Mouse (Mus musculus) hindbrain, embryonic 14.5 days (tissue): ENCODE measurements around the gene Lrrtm4. TPM values are rescaled to one million over a fixed set of nuclear protein-coding genes. Genes with fewer than 3 reads are reported as not detected.

Experiments
- ATAC-seq: fragments of 200-750 bp; cut with Nextera tagmentation; 2 replicates; pipeline ENCODE4 v1.8.0; 2017; ENCODE audit warnings: moderate number of reproducible peaks, mild to moderate bottlenecking, moderate TSS enrichment, moderate library complexity; ENCODE audit not compliant: low FRiP score
- DNase-seq: peaks from one replicate; pipeline ENCODE4 v3.0.0-alpha.2; 2015; ENCODE audit warnings: low spot score
- H3K27ac ChIP-seq: fragments of 300-500 bp; sonication (generic); 2 replicates; pipeline ENCODE4 v1.5.1; 2014; ENCODE audit warnings: mild to moderate bottlenecking, moderate library complexity
- H3K27me3 ChIP-seq: fragments of 300-500 bp; sonication (generic); 2 replicates; pipeline ENCODE4 v1.6.1; 2014; ENCODE audit warnings: mild to moderate bottlenecking, low read length, mixed read lengths; ENCODE audit not compliant: control insufficient read depth, insufficient read depth
- H3K36me3 ChIP-seq: fragments of 300-500 bp; sonication (generic); replicated peaks from 2 replicates; pipeline ENCODE4 v1.6.1; 2014; ENCODE audit not compliant: control insufficient read depth, insufficient read depth
- H3K4me1 ChIP-seq: fragments of 300-500 bp; sonication (generic); replicated peaks from 2 replicates; pipeline ENCODE4 v1.6.1; 2014; ENCODE audit warnings: antibody characterized with exemption, low read length, mixed read lengths; ENCODE audit not compliant: control insufficient read depth, insufficient read depth
- H3K4me2 ChIP-seq: fragments of 300-500 bp; sonication (generic); replicated peaks from 2 replicates; pipeline ENCODE4 v1.6.1; 2014; ENCODE audit warnings: mild to moderate bottlenecking, moderate library complexity
- H3K4me3 ChIP-seq: fragments of 300-500 bp; sonication (generic); replicated peaks from 2 replicates; pipeline ENCODE4 v1.5.1; 2014; ENCODE audit warnings: mild to moderate bottlenecking, low read length
- H3K9ac ChIP-seq: fragments of 300-500 bp; sonication (generic); 2 replicates; pipeline ENCODE4 v1.6.1; 2014
- H3K9me3 ChIP-seq: fragments of 300-500 bp; sonication (generic); 2 replicates; pipeline ENCODE4 v1.6.1; 2016; ENCODE audit warnings: low read length; ENCODE audit not compliant: control insufficient read depth
- WGBS: fragments of 180-500 bp; shearing (Covaris S2); extraction: QIAGEN DNeasy Blood & Tissue Kit; methylation state at CpG from one replicate; pipeline ENCODE4 v1.1.7; 2014; 5-methylcytosine and 5-hydroxymethylcytosine counted together
- polyA plus RNA-seq: library from polyadenylated mRNA; unstranded; fragments of >200 nt; fragmentation: Nextera tagmentation; extraction: Ambion mirVana; gene quantifications from 2 replicates; pipeline ENCODE4 v1.2.1, GENCODE M21; 2014

Gene Lrrtm4
- polyA plus RNA-seq, result 16.8 and 20.2 TPM in 2 replicates

DNA sequence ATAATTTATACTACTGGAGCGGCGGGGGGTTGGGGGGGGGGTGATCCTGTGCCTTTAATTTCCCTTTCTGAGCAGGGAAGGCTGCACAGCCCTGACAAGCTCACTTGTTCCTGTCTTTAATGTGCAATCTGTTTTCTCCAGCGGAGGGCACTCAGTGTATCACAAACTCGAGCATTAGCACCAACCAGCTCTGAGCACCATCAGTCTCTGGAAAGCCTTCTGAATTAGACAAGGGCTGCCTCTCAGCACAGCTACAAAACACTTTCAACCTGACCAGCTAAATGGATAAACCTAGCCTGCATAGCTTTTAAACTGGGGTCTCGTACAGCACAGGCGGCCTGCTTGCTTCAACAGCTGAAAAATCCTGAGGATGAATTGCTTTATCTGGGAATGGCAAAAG is at the start of gene Lrrtm4:
Lrrtm4 (plus strand) TSS at position 113 of the 400 bp plus-strand sequence.
- H3K4me2 ChIP-seq, result peak within 1 kb of the TSS; percentile 71
- 0 out of 2 replicates have a peak, but pooled peaks cover 4% of the 10 kb centered on the region for H3K9me3 ChIP-seq
- DNase-seq (peak; percentile 74), ATAC-seq (peak; percentile 88)
- H3K27me3 ChIP-seq, result no peaks in the 10 kb centered on the region
- 4% methylated on average over 6 of the region's 6 CpGs for WGBS
- peak within 1 kb of the TSS; percentile 44 for H3K4me3 ChIP-seq
- no peaks in the 10 kb centered on the region for H3K4me1 ChIP-seq
- peak within 1 kb of the TSS; percentile 82 for H3K27ac ChIP-seq
- H3K9ac ChIP-seq, result peak within 1 kb of the TSS; percentile 63
- H3K36me3 ChIP-seq, result no peaks in the 10 kb centered on the region

- peak; percentile 50 for DNase-seq
- under 1% methylated on average over 14 of the region's 14 CpGs for WGBS
- ATAC-seq, result peak; percentile 49; the same call in 1 of the 2 replicates
- H3K36me3 ChIP-seq, result no peaks in the 10 kb centered on the region
- no peaks in the 10 kb centered on the region for H3K4me1 ChIP-seq
- H3K4me3 ChIP-seq, result peak overlapping the region; percentile 44
- peak overlapping the region; percentile 63 for H3K9ac ChIP-seq
- H3K4me2 ChIP-seq, result peak overlapping the region; percentile 71
- H3K27me3 ChIP-seq, result no peaks in the 10 kb centered on the region
- H3K9me3 ChIP-seq, result 0 out of 2 replicates have a peak, but pooled peaks cover 4% of the 10 kb centered on the region
- peak overlapping the region; percentile 82 for H3K27ac ChIP-seq
Observed at GRCm38 (mm10) chr6:80019189-80019860, 648 bp downstream of the Lrrtm4 start.

- ATAC-seq (0 out of 2 replicates have a peak, but pooled peaks have one; percentile 50), DNase-seq (peak; percentile 48)
- Histone ChIP-seq H3K4me2 (peak overlapping the region; percentile 71), H3K9ac (peak overlapping the region; percentile 63), H3K4me3 (peak overlapping the region; percentile 44), H3K27me3 (no peaks in the 10 kb centered on the region), H3K27ac (peak overlapping the region; percentile 82), H3K36me3 (no peaks in the 10 kb centered on the region), H3K9me3 (0 out of 2 replicates have a peak, but pooled peaks cover 4% of the 10 kb centered on the region), H3K4me1 (no peaks in the 10 kb centered on the region)
- WGBS, result 3% methylated on average over 10 of the region's 10 CpGs
Observed at GRCm38 (mm10) chr6:80019861-80020230, 1.2 kb downstream of the Lrrtm4 start.

DNA sequence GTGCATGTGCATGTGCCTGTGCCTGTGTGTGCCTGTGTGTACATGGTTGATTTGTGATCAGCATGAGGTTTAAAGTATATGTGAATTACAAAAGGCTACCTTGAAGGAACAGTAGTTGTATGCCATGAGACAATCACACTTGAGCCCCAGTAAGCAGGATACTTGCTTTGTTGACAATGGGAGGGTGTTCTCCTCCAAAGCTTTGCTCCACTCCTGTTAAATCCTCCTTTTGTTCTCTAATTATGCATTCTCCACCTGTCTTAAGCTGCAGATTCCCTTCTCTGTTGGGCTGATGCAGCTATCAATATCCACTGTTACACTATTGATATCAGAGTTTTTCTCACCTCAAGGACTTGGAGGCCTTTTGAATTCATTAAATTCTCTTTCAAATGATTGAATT is 38.2 kb downstream of the Lrrtm4 start:
- H3K4me3 ChIP-seq, result no peak overlapping the region
- no peaks in the 10 kb centered on the region for H3K9me3 ChIP-seq
- no peak overlapping the region for H3K9ac ChIP-seq
- H3K27me3 ChIP-seq, result no peaks in the 10 kb centered on the region
- H3K4me2 ChIP-seq, result no peak overlapping the region
- ATAC-seq (no peak), DNase-seq (no peak)
- no peaks in the 10 kb centered on the region for H3K4me1 ChIP-seq
- H3K36me3 ChIP-seq, result no peaks in the 10 kb centered on the region
- H3K27ac ChIP-seq, result no peak overlapping the region

- H3K36me3 ChIP-seq, result no peaks in the 10 kb centered on the region
- ATAC-seq (no peak), DNase-seq (no peak)
- no peaks in the 10 kb centered on the region for H3K9me3 ChIP-seq
- H3K4me1 ChIP-seq, result no peaks in the 10 kb centered on the region
- no peaks in the 10 kb centered on the region for H3K27me3 ChIP-seq
- H3K9ac ChIP-seq, result no peak overlapping the region
- no peak overlapping the region for H3K4me3 ChIP-seq
- no peak overlapping the region for H3K4me2 ChIP-seq
- H3K27ac ChIP-seq, result no peak overlapping the region
- 93% methylated on average over 2 of the region's 2 CpGs for WGBS
Observed at GRCm38 (mm10) chr6:80078001-80078400, 59.3 kb downstream of the Lrrtm4 start.

DNA sequence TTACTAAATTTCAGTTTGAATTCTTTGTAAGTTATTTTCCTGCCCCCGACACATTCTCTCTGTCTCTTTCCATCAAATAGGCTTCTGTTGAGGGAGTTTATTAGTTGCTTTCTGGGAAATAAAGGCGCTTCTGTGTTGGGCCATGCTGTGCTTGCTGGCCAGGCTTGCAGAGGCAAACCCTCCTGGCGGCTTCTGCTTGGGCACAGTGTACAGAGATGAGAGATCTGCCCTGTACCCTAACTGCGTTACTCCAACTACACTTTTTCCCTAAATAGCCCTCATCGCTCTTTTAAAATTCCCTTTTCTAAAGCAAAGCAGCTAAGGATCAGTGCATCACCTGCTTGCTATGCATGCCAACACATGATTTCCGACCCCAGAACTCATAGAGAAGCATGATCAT is 60.6 kb downstream of the Lrrtm4 start:
- H3K36me3 ChIP-seq, result no peaks in the 10 kb centered on the region
- no peaks in the 10 kb centered on the region for H3K27me3 ChIP-seq
- no peak overlapping the region for H3K9ac ChIP-seq
- no peak overlapping the region for H3K4me2 ChIP-seq
- WGBS, result 77% methylated on average over 6 of the region's 6 CpGs
- no peak overlapping the region for H3K27ac ChIP-seq
- DNase-seq (no peak), ATAC-seq (no peak)
- no peaks in the 10 kb centered on the region for H3K4me1 ChIP-seq
- no peaks in the 10 kb centered on the region for H3K9me3 ChIP-seq
- no peak overlapping the region for H3K4me3 ChIP-seq

DNA sequence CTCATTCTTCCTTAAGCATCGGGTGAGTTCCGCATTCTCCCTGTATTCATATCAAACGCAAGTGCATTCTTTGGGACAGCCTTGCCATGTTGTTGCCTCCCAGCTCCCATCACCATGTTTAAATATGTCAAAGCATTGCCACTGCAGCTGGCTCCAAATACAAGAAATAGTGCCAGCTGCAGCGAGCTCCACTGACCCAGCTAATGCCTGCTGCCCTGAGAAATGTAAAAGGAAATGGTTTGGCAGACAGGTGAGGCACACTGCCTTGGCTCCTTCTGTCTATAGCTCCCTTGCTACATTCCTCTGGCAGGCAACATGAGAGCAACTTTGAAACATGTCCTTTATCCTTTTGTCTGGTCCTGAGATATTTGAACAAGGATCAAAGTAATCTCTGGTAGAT is 76.2 kb downstream of the Lrrtm4 start:
- Histone ChIP-seq H3K9ac (no peak overlapping the region), H3K27me3 (no peaks in the 10 kb centered on the region), H3K4me2 (no peak overlapping the region), H3K9me3 (no peaks in the 10 kb centered on the region), H3K27ac (no peak overlapping the region), H3K4me3 (no peak overlapping the region), H3K36me3 (no peaks in the 10 kb centered on the region), H3K4me1 (no peaks in the 10 kb centered on the region)
- WGBS, result 80% methylated on average over 4 of the region's 4 CpGs
- DNase-seq (no peak), ATAC-seq (no peak)

DNA sequence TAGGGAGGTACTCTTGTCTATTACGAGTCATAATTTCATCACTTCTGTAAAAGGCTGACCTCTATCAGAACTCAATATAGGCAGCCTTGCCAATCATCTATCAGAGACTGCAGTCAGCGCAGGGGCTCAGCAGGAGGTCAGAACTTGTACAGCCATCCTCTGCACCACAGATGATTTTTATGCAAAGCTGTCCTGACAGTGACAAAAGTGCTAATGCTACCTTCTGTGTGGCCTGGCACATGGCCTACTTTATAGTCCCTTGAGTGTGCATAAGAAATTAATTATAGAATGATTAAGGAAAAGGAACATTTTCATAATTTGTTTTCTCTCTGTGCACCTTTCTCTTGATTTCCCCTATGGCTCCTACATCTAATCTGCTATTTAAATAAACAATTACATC is 86.7 kb downstream of the Lrrtm4 start:
- 44% methylated on average over 2 of the region's 2 CpGs for WGBS
- peak; percentile 51; the same call in 1 of the 2 replicates for ATAC-seq
- Histone ChIP-seq H3K27ac (no peak overlapping the region), H3K27me3 (no peaks in the 10 kb centered on the region), H3K9ac (no peak overlapping the region), H3K9me3 (no peaks in the 10 kb centered on the region), H3K4me3 (no peak overlapping the region), H3K4me1 (no peaks in the 10 kb centered on the region), H3K36me3 (no peaks in the 10 kb centered on the region), H3K4me2 (no peak overlapping the region)
- no peak for DNase-seq

- Histone ChIP-seq H3K36me3 (no peaks in the 10 kb centered on the region), H3K4me1 (no peaks in the 10 kb centered on the region), H3K27me3 (no peaks in the 10 kb centered on the region), H3K27ac (no peak overlapping the region), H3K9ac (no peak overlapping the region), H3K4me2 (no peak overlapping the region), H3K9me3 (no peaks in the 10 kb centered on the region), H3K4me3 (no peak overlapping the region)
- ATAC-seq (no peak), DNase-seq (no peak)
- WGBS, result 60% methylated on average over 1 of the region's 1 CpGs
Observed at GRCm38 (mm10) chr6:80105843-80106242, 87.2 kb downstream of the Lrrtm4 start.
